Mouse (Mus musculus) cerebellum, adult 9-10 months (tissue): ENCODE measurements around the gene Slc24a2.

ENCODE experiments used
- DNase-seq: peaks from one replicate; pipeline ENCODE4 v3.0.0; 2022

Slc24a2 gene

DNA sequence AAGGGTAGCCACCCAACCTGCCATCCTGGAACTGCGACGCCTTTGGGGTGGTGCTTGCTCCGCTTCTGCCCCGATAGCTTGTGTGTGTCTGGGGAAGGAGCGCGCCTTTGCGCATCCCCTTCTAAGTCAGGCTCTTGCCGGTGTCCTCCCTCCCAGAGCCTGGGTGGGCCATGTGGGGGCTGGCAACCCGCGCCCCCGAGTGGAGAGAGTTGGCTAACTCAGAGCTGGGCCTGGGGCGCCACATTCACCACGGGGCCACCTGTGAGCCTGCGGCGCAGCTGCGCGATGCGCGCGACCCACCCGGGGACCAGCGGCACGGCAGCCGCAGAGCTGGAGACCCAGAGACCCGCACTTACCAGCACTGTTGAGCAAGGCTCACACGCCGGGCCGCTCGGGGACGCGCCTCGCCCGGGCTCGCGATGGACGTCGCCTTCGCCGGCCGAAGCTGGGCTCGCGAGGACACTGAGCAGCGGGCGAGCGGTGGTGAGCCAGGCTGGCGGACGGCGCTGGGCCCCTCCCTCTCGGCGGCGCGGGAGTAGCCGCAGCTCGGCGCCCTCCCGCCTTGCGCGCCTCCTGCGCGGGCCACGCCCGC, at the start of gene Slc24a2:
TSS of gene Slc24a2 (minus strand) at position 518 of the 592 bp plus-strand sequence.
- DNase-seq: no peak

DNA sequence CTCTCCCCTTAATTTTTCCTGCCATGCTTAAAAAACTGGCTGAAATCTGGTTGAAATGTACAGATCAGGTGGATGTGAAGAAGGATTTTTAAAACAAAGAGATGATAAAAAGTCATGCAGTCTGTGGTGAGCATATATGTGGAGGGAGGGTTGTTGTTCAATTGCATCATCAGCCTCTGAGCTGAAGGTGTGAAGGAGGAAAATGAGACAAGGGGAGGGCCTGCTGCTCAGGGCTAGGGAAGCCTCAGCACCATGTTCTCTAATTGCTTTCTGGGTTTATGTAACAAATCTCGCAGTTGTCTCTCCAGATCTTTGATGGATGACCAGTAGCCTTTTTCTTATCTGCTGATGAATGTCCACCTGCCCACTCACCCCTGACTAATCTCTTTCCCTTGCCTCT, 44.5 kb upstream of the Slc24a2 start:
- no peak for DNase-seq

DNA sequence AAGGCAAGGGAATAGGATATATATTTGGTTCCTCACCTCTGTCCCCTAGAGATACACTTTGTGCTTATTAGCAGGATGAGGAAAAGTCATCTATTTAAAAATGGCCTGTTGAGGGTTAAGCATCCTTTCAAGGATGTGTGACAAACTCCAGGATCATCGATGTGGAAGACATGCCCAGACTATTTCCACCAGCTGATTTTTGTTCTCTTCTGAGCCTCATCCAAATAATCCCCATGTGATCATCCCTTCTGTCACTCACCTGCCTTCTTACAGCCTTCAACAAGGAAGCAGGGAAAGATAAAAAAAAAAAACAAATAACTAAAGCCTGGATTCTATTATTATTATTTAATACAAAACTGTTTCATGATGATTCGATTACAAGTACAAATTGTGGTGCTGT, 44.0 kb upstream of the Slc24a2 start:
- no peak for DNase-seq

DNA sequence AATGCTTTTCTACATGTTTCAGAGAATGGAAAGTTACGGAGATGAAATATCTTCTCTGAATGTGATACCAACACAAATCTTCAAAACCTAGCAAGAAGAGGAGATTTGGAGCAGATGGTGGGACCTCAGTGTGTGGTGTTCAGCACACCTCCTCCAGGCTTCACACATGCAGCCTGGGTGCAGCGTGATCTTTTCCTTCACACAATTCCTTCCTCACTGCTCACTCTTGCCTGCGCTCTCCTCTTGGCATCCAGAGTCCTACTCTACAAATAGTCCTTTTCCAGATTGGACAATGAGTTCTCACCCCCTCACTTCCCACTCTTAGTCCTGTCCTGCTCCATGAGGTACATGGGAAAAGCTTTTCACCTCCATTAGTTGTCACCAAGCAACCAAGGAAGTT, 43.2 kb upstream of the Slc24a2 start:
- no peak for DNase-seq

DNA sequence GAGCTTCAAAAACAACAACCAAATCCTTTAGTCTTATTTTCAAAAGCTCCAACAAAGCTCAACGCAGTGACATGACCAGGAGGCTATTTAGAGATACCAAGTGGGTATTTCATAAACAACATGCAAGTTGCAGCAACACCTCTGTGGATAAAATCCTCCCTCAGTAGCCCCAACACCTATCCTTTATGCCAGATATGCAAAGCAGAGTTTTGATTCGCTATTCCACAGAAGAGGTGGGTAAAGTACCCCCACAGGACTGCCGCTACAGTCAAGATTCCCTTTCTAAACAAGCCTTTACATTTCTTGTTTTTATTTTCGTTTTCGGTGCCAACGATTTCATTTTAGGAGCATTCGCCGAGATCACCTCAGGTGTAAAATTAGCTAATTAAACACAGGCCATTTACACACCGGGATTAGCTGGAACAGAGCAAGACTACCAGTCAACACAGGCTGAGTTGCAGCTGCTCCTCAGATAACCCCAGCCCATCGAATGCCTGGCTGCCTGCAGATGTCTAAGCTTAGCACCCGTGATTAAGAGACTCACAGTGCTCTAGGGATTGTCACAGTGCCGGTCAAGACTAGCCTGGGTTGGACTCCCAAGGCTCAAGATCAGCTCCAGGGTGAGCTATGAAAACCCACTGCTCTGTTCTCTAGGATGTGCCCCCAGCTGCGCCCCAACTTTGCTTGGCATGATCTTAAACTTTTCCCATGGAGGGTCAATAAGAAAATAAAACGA, 885 bp downstream of the Slc24a2 start:
- DNase-seq: no peak

DNA sequence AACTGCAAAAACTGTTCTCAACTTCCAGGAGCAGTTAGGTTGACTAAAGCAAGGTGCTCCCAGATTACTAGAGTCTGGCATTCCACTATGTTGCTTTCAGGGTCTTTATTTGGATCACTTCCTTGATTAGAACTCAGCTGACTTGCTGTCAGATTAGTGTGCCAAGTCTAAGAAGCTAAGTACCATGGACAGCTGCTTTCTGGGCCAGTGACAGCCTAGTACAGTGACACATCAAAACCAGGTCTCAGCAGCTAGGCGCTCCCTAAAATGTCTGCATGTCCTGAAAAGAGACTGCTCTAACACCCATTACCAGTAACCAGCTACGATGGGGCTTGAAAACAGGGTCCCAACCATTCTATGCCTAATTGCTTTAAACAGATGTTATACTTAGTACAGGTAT, 8.7 kb downstream of the Slc24a2 start:
- DNase-seq: no peak

DNA sequence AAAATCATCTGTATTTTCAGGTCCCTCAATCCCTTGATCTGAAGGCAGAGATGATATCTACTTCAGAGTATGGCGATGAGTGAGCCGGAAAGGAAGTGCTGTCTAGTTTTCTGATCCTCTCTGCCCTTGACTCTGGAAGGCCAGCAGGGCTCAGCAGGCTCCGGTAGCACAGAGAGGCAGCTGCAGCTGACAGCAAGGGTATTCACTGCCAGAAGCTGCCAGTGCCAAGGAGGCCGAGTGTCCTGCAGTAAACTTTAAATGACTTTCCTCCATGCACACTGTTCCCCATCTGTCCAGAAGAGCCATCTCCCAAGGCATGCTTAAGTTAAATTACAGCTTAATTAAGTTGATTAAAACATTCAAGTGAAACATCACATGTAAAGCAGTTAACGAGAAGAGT, 12.1 kb downstream of the Slc24a2 start:
- no peak for DNase-seq

DNA sequence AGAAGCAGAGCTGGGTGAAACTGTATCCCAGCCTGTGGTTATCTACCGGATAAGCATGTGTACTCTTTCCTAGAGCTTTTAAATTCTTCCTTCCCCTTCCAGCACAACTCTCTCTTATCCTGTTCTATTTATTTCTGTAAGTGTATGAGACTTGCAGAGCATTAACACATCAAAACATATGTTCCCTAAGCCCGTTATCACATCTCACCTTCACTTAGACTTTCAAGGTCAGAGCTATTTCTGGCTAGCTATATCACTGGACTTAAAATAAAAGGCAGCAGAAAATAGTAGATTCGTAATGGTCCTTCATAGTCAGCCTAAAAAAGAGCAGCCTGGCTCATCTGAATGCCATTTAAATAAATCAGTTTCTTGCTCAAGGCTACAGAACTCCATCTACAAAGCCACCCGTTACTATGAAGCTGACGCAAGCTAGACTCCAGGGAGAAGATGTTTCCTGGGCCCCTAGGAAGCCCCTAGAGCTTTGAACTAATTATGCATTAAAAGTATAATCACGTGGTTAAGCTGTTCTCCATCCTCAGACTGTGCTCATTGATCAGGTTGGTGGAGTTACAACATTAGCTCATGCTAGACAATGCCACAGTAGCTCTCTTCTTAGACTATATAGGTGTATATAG, 18.8 kb downstream of the Slc24a2 start:
- no peak for DNase-seq

DNA sequence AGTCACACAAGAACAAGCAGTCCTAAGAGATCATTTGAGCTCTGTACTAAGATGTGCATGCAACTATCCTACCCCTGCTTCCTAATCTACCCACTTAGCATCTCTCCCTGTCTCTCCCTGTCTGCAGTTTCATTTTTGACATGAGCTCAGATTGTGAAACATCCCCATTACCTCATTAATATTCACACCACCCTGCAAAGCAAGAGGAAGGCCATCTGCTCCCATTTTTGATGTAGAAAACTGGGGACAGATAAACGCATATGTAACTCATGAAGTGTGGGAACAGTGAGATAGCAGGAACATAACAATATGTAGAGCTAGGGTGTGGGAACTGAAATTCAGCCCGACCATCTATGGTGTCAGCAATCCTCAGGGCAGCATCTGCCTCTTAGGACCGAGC, 19.7 kb downstream of the Slc24a2 start:
- DNase-seq: no peak

DNA sequence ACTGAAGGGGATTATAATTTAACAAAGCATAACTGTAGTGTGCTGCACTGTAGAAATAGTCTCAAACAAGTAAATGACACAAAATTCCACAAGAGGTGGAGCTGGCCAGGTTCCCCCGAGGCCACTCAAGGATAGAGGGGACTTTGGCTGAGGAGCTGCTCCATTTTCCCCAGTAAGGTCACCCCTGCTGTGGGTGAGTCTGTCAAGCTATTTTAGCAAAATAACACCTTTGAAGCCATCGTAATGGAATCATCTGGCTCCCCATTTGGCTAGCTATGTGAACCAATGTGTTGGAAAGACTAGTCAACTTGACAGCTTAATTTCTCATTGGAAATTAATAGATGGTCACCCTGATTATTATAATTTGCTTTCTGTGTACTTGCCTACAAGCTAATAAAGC, 28.2 kb downstream of the Slc24a2 start:
- peak; percentile 50 for DNase-seq

DNA sequence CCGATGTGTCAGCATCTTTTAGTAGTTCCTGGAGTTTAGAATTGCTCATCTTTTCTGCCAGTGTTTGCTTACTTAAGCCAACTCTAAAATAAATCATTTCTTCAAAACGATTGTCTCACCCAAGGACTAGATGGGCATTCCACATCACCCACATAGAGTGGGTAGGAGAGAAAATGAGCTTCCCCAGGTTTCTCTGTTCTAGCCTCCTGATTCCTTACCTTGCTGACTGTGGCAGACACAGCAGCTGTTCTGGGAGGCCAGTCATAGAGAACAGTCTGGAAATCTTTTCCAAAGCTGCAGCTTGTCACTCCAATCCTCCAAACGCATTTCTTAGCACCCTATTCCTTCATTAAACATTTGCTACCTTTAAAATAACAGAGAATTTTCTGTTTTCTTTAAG, 29.0 kb downstream of the Slc24a2 start:
- DNase-seq: no peak

DNA sequence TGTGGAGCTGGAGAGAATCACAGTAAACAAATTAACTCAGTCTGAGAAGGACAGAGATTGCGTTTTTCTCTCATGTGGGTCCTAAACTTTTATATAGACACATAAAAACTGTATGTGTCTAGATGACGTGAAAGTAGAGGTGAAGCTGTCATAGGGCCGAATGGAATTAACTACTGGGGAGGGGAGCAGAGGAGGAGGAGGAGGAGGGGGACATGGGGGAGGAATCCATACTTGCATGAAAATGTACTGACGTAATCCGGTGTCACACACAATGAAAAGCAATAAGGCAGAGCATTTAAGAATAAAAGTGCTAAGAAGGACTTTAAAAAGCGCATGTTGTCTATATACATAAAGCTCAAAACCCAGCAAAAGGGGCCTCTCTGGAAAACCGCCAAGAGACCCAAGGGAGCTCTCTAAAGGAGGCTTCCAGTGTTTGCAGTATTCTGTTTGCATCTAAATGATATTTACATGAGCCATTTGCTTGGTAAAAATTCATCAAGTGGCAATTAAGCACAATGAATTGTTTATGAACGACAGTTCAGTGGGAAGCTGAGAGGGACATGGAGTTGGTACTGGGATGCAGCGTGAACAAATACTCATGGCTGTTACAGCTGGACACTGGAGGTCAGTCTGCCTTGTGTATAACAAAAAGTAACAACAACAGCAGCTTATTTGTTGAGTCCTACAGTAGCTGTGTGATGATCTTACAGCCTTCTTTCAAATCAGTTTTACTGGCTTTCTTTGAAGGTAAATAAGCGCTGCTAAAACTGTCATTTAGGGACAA, 45.9 kb downstream of the Slc24a2 start:
- no peak for DNase-seq

DNA sequence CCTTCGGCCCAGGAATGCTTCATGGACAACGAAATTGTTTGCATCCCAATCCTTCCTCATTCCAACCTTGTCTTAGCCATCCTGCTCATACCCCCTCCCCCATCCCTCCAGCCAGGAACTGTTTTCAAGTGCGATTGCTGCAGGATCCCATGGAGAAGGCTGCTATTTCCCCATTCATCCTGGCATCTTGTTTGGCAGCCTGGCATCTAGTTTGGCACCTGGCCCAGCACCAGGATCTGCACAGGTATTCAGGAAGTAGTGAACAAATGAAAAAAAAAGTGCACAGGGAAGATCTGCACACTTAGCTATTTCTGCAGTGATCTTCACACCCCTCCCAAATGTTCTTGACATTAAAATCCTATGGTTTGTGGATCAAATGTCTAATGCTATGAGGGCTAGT, 53.2 kb downstream of the Slc24a2 start:
- peak; percentile 8 for DNase-seq

DNA sequence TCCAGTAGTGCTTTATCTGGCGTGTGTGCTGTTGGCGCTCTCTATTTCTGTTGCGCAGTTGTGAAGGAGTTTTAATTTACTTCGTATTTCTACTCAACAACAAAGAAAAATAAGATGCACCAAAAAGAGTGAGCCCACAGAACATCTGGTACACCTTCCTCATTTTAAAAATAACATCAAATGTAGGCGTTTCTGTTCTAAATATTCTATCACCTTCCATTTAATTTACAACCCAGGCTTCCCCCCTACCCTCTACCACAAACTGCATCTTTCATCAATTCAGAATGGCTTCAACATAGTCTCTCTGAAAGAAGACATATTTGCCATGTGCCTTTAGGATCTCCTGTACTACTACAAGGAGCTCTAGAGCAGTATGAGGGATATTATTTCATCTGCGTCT, 66.3 kb downstream of the Slc24a2 start:
- no peak for DNase-seq

DNA sequence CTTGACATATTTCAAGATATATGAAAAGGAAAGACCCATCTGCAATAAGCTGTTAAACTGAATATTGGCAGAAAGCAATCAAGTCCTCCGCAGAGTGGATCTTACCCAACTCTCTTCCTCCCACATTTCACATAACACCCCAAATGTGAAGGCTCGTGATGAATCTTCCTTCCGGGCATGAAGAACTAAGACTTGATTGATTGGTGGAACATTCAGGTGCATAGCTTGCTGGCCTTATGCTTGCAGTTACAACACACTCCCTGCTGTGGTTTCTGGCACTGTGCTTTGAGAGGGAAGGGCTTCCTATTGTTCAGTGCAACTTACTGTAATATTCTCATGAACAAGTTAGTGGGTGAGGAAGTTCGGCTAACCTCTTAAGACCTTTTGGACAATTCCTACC, 72.2 kb downstream of the Slc24a2 start:
- DNase-seq: no peak

DNA sequence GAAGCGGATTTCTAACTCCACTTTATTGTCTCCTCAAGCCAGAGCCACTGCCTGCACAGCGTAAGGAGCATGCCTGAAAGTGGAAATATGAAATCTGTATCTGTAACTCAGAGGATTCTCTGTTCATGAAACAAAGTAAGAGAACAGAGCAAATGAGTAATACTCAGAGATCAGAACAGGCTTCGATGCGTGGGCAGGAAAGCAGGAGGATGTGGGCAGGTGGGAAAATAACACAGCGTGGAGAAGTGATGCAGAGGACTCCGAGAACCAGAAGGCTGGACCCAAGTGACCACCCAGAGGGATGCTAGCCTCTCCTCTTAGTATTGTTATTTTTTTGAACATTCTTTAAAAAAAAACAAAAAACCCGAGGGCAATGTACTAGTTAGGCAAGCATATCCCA, 78.3 kb downstream of the Slc24a2 start:
- no peak for DNase-seq

DNA sequence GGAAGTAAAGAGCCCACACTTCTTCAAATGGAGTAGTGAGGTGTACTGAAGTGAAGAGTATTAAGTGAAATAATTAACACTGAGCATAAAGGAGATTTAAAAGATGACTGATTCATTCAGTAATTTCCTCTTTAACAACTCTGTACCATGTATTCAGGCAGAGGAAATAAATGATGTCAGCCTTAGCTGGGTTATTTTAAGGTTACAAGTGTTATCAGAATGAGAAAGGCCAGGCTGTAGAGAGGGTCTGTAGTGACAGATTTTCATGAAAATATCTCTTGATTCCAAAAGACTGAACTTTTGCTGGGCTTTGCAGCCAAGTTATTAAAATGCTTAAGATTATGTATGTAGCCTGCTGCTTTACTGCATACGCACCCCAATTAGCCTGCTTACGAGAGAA, 80.7 kb downstream of the Slc24a2 start:
- no peak for DNase-seq

DNA sequence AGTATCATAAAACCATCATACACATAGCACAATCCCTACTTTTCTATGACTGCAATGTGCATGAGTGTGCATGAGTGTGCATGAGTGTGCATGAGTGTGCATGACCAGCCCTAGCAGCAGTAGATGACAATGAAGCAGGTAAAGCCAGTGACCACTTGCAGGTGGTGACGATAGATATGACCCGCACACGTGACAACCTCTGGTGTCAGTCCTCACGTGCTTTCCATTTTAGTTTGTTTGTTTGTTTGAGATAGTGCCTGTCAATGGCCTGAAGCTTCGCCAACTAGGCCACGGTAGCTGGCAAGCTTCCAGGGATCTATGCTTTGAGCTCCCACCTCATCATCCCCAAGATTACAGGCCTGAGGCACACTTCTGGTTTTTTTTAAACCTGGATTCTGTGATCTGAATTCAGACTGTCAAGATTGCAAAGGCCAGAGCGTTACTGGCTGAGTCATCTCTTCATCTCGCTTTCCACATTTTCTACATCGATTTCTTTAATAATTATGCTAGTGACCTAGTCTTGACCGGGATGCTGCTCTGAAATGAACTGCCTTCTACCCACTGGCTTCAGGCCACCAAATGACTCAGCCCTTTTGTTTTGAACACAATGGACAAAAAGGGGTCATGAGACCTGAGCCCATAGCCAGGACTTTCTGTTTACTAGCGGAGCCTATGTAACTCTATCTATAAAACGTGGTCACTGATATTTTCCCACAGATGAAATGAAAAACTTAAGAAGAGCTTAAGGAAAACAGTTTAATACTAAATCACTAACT, 88.5 kb downstream of the Slc24a2 start:
- peak; percentile 27 for DNase-seq

DNA sequence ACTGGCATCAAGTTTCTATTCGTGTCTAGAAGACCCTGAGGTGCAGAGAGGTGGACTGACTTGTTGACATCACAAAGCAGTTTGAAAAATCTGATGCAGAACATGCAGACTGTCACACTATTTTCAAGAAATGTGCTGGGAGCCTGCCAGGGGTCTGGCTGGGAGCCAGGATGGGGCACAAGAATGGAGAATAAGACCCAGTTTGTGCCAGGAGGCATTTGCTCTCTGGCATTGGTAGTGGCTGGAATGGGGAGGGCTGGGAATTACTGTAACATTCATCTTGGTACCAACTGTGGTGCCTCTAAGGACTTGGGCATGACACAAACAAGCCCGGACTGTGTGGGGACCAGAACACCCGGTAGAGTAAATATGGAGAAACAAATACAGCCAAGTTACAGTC, 89.4 kb downstream of the Slc24a2 start:
- DNase-seq: peak; percentile 23

DNA sequence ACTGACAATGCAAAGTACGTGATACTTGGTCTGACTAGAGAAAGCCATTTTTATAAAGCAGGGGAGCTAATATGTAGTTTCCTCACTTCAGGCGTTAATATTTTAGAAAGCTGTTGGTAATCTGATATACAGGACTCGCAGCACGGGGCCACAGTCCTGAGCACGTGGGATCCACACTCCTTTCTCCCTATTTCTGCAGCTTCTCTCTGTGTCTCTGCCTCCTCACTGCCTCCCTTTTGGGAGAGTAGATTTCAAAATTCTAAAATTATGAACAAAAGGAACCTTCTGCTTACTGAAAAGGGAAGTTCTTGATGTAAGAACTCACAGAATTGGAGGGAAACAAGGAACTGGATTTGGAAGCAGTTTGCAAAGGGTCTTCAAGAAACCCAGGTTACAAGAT, 97.8 kb downstream of the Slc24a2 start:
- DNase-seq: no peak

DNA sequence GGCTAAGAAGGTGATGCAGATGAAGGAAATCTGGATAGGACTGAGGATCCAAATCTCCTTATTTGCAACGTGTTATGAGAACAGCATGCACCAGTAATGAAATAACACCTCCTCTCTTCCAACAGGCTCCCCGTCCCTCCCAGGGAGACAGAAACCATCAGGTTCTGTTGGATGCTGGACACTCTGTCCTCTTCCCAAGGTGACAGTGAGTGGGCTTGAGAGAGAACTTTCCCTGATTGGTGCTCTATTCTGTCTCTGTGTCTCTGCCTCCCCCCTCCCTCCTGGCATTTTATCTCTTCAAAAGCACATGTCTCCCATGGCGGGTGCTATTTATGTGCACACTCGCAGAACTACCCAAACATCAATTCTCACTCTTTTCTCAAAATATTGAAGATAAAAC, 103.5 kb downstream of the Slc24a2 start:
- no peak for DNase-seq

DNA sequence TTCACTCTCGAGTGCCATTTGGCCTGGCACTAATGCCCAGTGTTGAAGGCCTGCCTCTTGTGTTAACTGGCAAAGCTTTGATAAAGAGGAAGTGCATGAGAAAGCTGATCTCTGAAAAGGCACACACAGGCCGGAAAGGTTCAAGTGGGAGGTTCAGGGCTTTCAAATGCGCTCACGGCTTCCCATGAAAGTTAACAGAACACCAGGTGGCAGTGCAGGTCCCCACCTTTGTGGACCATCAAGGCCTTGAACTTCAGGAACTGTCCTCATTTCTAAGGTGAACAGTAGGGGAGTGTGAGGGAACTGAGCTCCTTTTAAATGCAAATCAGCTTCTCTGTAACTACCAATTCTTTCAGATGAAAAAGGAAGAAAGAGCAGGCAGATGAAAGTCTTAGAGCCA, 110.5 kb downstream of the Slc24a2 start:
- no peak for DNase-seq

DNA sequence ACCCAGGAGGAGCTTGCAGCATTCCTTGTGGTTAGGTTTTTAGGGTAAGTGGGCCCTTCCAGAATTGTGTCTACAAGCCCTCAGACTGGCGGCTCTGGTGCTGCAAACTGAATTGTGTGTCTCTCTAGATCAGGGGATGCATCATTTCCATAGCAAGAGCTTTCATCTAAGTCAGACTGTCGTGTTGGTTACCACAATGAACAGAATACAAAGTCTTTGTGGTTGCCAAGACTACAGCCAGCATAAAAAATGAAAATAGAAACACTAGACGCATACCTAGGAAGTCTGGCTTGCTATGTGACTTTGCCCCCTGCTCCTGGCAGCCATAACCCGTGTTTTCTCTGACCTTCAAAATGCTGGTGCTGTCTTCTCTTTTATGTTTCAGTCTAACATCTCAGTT, 114.6 kb downstream of the Slc24a2 start:
- no peak for DNase-seq
